Mouse (Mus musculus) forebrain, embryonic 16.5 days (tissue): Measurements from ENCODE around the gene Gm973. TPM values are rescaled to one million over a fixed set of nuclear protein-coding genes. Genes with fewer than 3 reads are reported as not detected.
A peak's percentile ranks its signal among the peaks of the same experiment; 100 is the strongest.

Experiments
- ATAC-seq: fragments of 200-750 bp; cut with Nextera tagmentation; 2 replicates; pipeline ENCODE4 v1.8.0; 2017; ENCODE audit warnings: mild to moderate bottlenecking, moderate library complexity
- H3K27ac ChIP-seq: fragments of 300-500 bp; sonication (generic); 2 replicates; pipeline ENCODE4 v1.5.1; 2014; ENCODE audit warnings: low read length, control low read depth
- H3K27me3 ChIP-seq: fragments of 300-500 bp; sonication (generic); replicated peaks from 2 replicates; pipeline ENCODE4 v1.6.1; 2014; ENCODE audit warnings: low read length; ENCODE audit not compliant: control insufficient read depth, insufficient read depth
- H3K36me3 ChIP-seq: fragments of 300-500 bp; sonication (generic); 2 replicates; pipeline ENCODE4 v1.6.1; 2014; ENCODE audit not compliant: control insufficient read depth, insufficient read depth
- H3K4me1 ChIP-seq: fragments of 300-500 bp; sonication (generic); replicated peaks from 2 replicates; pipeline ENCODE4 v1.6.1; 2014; ENCODE audit warnings: low read length; ENCODE audit not compliant: control insufficient read depth, insufficient read depth
- H3K4me2 ChIP-seq: fragments of 300-500 bp; sonication (generic); 2 replicates; pipeline ENCODE4 v1.6.1; 2014; ENCODE audit warnings: mild to moderate bottlenecking, low read length, control low read depth
- H3K4me3 ChIP-seq: fragments of 300-500 bp; sonication (generic); replicated peaks from 2 replicates; pipeline ENCODE4 v1.5.1; 2014; ENCODE audit warnings: mild to moderate bottlenecking, low read length, control low read depth
- H3K9ac ChIP-seq: fragments of 300-500 bp; sonication (generic); replicated peaks from 2 replicates; pipeline ENCODE4 v1.6.1; 2014; ENCODE audit warnings: low read depth, low read length, control low read depth
- H3K9me3 ChIP-seq: fragments of 300-500 bp; sonication (generic); 2 replicates; pipeline ENCODE4 v1.6.1; 2016; ENCODE audit warnings: low read length; ENCODE audit not compliant: control insufficient read depth
- WGBS: fragments of 180-500 bp; shearing (Covaris S2); extraction: QIAGEN DNeasy Blood & Tissue Kit; methylation state at CpG from one replicate; pipeline ENCODE4 v1.1.7; 2014; 5-methylcytosine and 5-hydroxymethylcytosine counted together
- polyA plus RNA-seq: library from polyadenylated mRNA; unstranded; fragments of >200 nt; fragmentation: Nextera tagmentation; extraction: Ambion mirVana; gene quantifications from 2 replicates; pipeline ENCODE4 v1.2.1, GENCODE M21; 2015

The Gm973 gene
- polyA plus RNA-seq, 1 experiment from 2014 or later, result 6.2 TPM

DNA sequence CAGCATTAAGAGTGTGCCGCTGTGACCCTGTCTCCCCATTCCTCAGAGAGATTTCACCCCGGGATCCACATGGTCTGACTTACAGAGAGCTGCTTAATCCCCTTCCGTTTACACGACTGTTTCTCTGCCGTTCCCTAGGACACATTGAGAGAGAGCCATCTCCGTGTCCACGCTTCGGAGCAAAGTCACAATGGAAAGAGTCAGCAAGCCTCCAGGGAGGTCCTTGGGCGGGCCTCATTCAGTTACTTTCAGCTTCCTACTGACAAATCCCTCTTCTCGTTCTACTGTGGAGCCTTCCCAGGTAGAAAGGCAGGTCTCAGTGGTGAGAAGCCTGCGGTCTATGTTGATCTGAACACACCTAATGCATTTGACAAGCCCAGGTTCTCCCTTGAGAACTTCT is 34.9 kb downstream of the Gm973 start:
- peaks cover 8% of the 10 kb centered on the region for H3K4me1 ChIP-seq
- H3K4me3 ChIP-seq, result no peak overlapping the region
- H3K9me3 ChIP-seq, result no peaks in the 10 kb centered on the region
- H3K27me3 ChIP-seq, result no peaks in the 10 kb centered on the region
- H3K36me3 ChIP-seq, result no peaks in the 10 kb centered on the region
- H3K9ac ChIP-seq, result no peak overlapping the region
- WGBS, result 57% methylated on average over 11 of the region's 11 CpGs
- ATAC-seq, result no peak
- no peak overlapping the region for H3K4me2 ChIP-seq
- no peak overlapping the region for H3K27ac ChIP-seq

- ATAC-seq, result peak; percentile 87
- 9% methylated on average over 5 of the region's 5 CpGs for WGBS
- Histone ChIP-seq H3K36me3 (no peaks in the 10 kb centered on the region), H3K4me1 (peaks cover 8% of the 10 kb centered on the region), H3K27me3 (no peaks in the 10 kb centered on the region), H3K9me3 (no peaks in the 10 kb centered on the region), H3K27ac (peak overlapping the region; percentile 21), H3K4me2 (no peak overlapping the region), H3K4me3 (no peak overlapping the region), H3K9ac (no peak overlapping the region)
These were observed 37.6 kb downstream of the Gm973 start for GRCm38 (mm10) chr1:59553708-59554107.

DNA sequence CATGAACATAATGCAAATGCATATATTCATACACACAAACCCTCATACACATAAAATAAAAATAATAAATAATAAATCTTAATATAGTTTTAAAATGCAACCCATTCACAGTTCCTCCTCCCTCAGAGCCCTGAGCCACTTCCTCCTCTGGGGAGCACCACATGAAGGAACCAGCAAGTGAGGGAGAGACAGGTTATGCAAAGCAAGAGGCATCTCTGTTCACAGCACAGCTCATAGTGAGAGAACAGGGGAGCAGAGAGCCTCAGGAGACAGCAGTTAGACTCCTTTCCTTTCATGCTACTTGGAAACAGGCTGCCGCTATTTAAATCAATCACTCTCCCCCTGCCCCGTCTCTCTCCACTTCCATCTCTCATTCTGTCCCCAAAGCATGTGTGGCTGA is 47.5 kb downstream of the Gm973 start:
- Histone ChIP-seq H3K9ac (no peak overlapping the region), H3K9me3 (no peaks in the 10 kb centered on the region), H3K27ac (no peak overlapping the region), H3K4me3 (no peak overlapping the region), H3K4me1 (peaks cover 5% of the 10 kb centered on the region; the same call in 1 of the 2 replicates), H3K27me3 (no peaks in the 10 kb centered on the region), H3K36me3 (no peaks in the 10 kb centered on the region), H3K4me2 (no peak overlapping the region)
- WGBS, result 52% methylated on average over 2 of the region's 2 CpGs
- no peak for ATAC-seq

GRCm38 (mm10) chr1:59565804-59566203 is 49.7 kb downstream of the Gm973 start:
- WGBS, result 91% methylated on average over 5 of the region's 5 CpGs
- no peak overlapping the region for H3K27ac ChIP-seq
- peaks cover 5% of the 10 kb centered on the region; the same call in 1 of the 2 replicates for H3K4me1 ChIP-seq
- no peaks in the 10 kb centered on the region for H3K9me3 ChIP-seq
- ATAC-seq, result no peak
- H3K4me3 ChIP-seq, result no peak overlapping the region
- no peak overlapping the region for H3K4me2 ChIP-seq
- H3K36me3 ChIP-seq, result no peaks in the 10 kb centered on the region
- H3K9ac ChIP-seq, result no peak overlapping the region
- no peaks in the 10 kb centered on the region for H3K27me3 ChIP-seq

DNA sequence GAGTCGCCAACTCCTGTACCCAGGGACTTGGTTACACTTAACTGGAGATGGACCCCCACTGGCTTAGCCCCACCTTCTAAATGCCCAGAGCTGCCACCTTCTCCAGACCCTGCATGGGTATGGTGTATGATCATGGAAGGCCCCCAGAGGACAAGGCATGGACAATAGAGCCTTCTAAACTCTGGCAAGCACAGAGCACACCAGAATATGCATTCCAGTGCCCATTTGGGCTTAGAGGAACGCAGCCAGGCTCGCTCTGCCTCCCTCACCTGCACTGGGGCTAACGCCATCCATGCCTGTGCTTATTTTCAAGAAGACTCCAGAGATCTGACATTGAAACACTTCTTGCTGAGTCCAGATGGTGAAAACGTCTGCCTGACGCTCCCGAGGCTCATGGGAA is 50.2 kb downstream of the Gm973 start:
- no peaks in the 10 kb centered on the region for H3K9me3 ChIP-seq
- H3K4me1 ChIP-seq, result peaks cover 5% of the 10 kb centered on the region; the same call in 1 of the 2 replicates
- no peaks in the 10 kb centered on the region for H3K27me3 ChIP-seq
- ATAC-seq, result no peak
- no peak overlapping the region for H3K4me3 ChIP-seq
- H3K27ac ChIP-seq, result no peak overlapping the region
- H3K9ac ChIP-seq, result no peak overlapping the region
- H3K4me2 ChIP-seq, result no peak overlapping the region
- WGBS, result 69% methylated on average over 7 of the region's 7 CpGs
- no peaks in the 10 kb centered on the region for H3K36me3 ChIP-seq

GRCm38 (mm10) chr1:59566926-59567325 is 50.9 kb downstream of the Gm973 start:
- Histone ChIP-seq H3K4me1 (peaks cover 5% of the 10 kb centered on the region; the same call in 1 of the 2 replicates), H3K27me3 (no peaks in the 10 kb centered on the region), H3K4me3 (no peak overlapping the region), H3K9ac (no peak overlapping the region), H3K9me3 (no peaks in the 10 kb centered on the region), H3K36me3 (no peaks in the 10 kb centered on the region), H3K27ac (no peak overlapping the region), H3K4me2 (no peak overlapping the region)
- 0 out of 2 replicates have a peak, but pooled peaks have one; percentile 43 for ATAC-seq
- 30% methylated on average over 6 of the region's 6 CpGs for WGBS

GRCm38 (mm10) chr1:59567521-59567920 is 51.5 kb downstream of the Gm973 start:
- Histone ChIP-seq H3K9me3 (no peaks in the 10 kb centered on the region), H3K9ac (no peak overlapping the region), H3K27me3 (no peaks in the 10 kb centered on the region), H3K27ac (no peak overlapping the region), H3K36me3 (no peaks in the 10 kb centered on the region), H3K4me3 (no peak overlapping the region), H3K4me2 (no peak overlapping the region), H3K4me1 (peaks cover 5% of the 10 kb centered on the region; the same call in 1 of the 2 replicates)
- no peak for ATAC-seq
- 77% methylated on average over 4 of the region's 4 CpGs for WGBS

DNA sequence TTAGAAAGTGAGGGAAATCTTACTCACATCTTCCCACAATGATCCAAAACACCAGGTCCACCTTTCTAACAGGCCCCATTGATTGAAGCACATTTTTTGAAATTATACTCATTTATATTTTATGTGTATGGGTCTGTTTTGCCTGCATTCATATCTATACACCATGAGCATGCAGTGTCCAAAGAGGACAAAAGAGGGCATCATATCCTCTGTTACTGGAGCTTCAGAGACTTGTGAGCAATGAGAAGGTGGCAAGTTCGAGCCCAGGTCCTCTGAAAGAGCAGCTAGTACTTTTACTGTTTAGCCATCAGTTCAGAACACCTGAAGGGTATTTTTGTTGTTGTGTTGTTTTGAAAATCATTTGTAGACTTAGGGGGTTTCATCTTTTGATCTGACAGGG is 52.2 kb downstream of the Gm973 start:
- Histone ChIP-seq H3K4me2 (no peak overlapping the region), H3K36me3 (no peaks in the 10 kb centered on the region), H3K9me3 (no peaks in the 10 kb centered on the region), H3K4me1 (peaks cover 5% of the 10 kb centered on the region; the same call in 1 of the 2 replicates), H3K27ac (no peak overlapping the region), H3K4me3 (no peak overlapping the region), H3K27me3 (no peaks in the 10 kb centered on the region), H3K9ac (no peak overlapping the region)
- ATAC-seq, result no peak
- WGBS, result 100% methylated on average over 1 of the region's 1 CpGs

- ATAC-seq, result no peak
- 85% methylated on average over 5 of the region's 5 CpGs for WGBS
- H3K4me2 ChIP-seq, result no peak overlapping the region
These were observed 53.2 kb downstream of the Gm973 start for GRCm38 (mm10) chr1:59569301-59569700.

DNA sequence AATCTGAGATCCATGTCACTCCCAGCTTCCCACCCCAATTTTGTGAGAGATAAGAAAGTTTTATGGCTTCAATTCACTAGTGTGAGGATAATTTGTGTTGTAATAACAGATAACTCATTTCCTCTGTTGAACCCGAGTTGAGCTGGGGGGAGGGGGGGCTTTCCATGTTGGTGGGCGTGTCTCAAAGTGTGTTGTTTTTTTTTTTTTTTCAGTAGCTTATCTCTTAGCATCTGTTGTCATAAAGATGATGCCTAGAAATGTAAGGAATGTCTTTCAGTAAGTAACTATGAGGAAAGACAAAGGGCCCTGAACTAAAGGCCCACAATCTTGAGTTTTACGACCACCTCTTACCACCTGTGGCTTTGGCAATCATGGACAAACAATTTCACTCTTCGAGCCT is 54.7 kb downstream of the Gm973 start:
- WGBS, result 83% methylated on average over 4 of the region's 4 CpGs

More at GRCm38 (mm10) chr1:59569301-59569700, 53.2 kb downstream of the Gm973 start:
- Histone ChIP-seq H3K9me3 (no peaks in the 10 kb centered on the region), H3K27me3 (no peaks in the 10 kb centered on the region), H3K4me1 (peaks cover 12% of the 10 kb centered on the region), H3K9ac (no peak overlapping the region), H3K4me3 (no peak overlapping the region), H3K27ac (no peak overlapping the region), H3K36me3 (no peaks in the 10 kb centered on the region)

More for the DNA sequence above, 54.7 kb downstream of the Gm973 start:
- no peak overlapping the region for H3K27ac ChIP-seq
- no peak for ATAC-seq
- H3K27me3 ChIP-seq, result no peaks in the 10 kb centered on the region
- H3K4me1 ChIP-seq, result peaks cover 21% of the 10 kb centered on the region
- H3K36me3 ChIP-seq, result no peaks in the 10 kb centered on the region
- H3K4me2 ChIP-seq, result no peak overlapping the region
- no peak overlapping the region for H3K9ac ChIP-seq
- H3K4me3 ChIP-seq, result no peak overlapping the region
- H3K9me3 ChIP-seq, result no peaks in the 10 kb centered on the region
